Mouse (Mus musculus): ENCODE data around the gene Agap3. TPM values are rescaled to one million over a fixed set of nuclear protein-coding genes. Genes with fewer than 3 reads are reported as not detected.

The Agap3 gene
- polyA plus RNA-seq, 1 experiment from 2014 or later: 45.1 TPM

GRCm38 (mm10) chr5:24530042-24530689, 78.2 kb downstream of the Agap3 start:
- Histone ChIP-seq H3K4me2 (ENCODE audit: low read depth, low read length) (no peak overlapping the region), H3K4me1 (ENCODE audit: control insufficient read depth, insufficient read depth, low read length) (peaks cover 9% of the 10 kb centered on the region), H3K4me3 (ENCODE audit: low read depth, low read length) (no peak overlapping the region), H3K9ac (replicated peaks; ENCODE audit: low read length) (no peak overlapping the region), H3K9me3 (replicated peaks; ENCODE audit: control insufficient read depth, low read length) (no peaks in the 10 kb centered on the region), H3K27me3 (ENCODE audit: control insufficient read depth, insufficient read depth, low read length) (peaks cover 42% of the 10 kb centered on the region), H3K27ac (replicated peaks; ENCODE audit: low read depth, low read length) (no peak overlapping the region), H3K36me3 (replicated peaks; ENCODE audit: control insufficient read depth, insufficient read depth, low read depth, low read length) (no peaks in the 10 kb centered on the region)
- peak; percentile 58; the same call in 1 of the 2 replicates for ATAC-seq (replicated peaks; ENCODE audit: insufficient number of reproducible peaks, low FRiP score, low TSS enrichment, low read depth)
- WGBS: 22% methylated on average over 24 of the region's 24 CpGs
- DNase-seq (ENCODE audit: low spot score): peak; percentile 92

GRCm38 (mm10) chr5:24533391-24533790, 81.4 kb downstream of the Agap3 start:
- ATAC-seq (replicated peaks; ENCODE audit: insufficient number of reproducible peaks, low FRiP score, low TSS enrichment, low read depth) (no peak), DNase-seq (ENCODE audit: low spot score) (no peak)
- Histone ChIP-seq H3K4me2 (ENCODE audit: low read depth, low read length) (no peak overlapping the region), H3K9ac (replicated peaks; ENCODE audit: low read length) (no peak overlapping the region; the same call in 1 of the 2 replicates), H3K36me3 (replicated peaks; ENCODE audit: control insufficient read depth, insufficient read depth, low read depth, low read length) (no peaks in the 10 kb centered on the region), H3K9me3 (replicated peaks; ENCODE audit: control insufficient read depth, low read length) (no peaks in the 10 kb centered on the region), H3K4me3 (ENCODE audit: low read depth, low read length) (no peak overlapping the region), H3K4me1 (ENCODE audit: control insufficient read depth, insufficient read depth, low read length) (no peaks in the 10 kb centered on the region), H3K27me3 (ENCODE audit: control insufficient read depth, insufficient read depth, low read length) (peaks cover 12% of the 10 kb centered on the region), H3K27ac (replicated peaks; ENCODE audit: low read depth, low read length) (no peak overlapping the region)
- 44% methylated on average over 11 of the region's 11 CpGs for WGBS

- 55% methylated on average over 5 of the region's 5 CpGs for WGBS
- Histone ChIP-seq H3K9me3 (replicated peaks; ENCODE audit: control insufficient read depth, low read length) (no peaks in the 10 kb centered on the region), H3K36me3 (replicated peaks; ENCODE audit: control insufficient read depth, insufficient read depth, low read depth, low read length) (no peaks in the 10 kb centered on the region), H3K4me1 (ENCODE audit: control insufficient read depth, insufficient read depth, low read length) (no peaks in the 10 kb centered on the region), H3K4me3 (ENCODE audit: low read depth, low read length) (no peak overlapping the region), H3K27me3 (ENCODE audit: control insufficient read depth, insufficient read depth, low read length) (peaks cover 4% of the 10 kb centered on the region), H3K27ac (replicated peaks; ENCODE audit: low read depth, low read length) (no peak overlapping the region), H3K9ac (replicated peaks; ENCODE audit: low read length) (no peak overlapping the region), H3K4me2 (ENCODE audit: low read depth, low read length) (no peak overlapping the region)
- DNase-seq (ENCODE audit: low spot score) (no peak), ATAC-seq (replicated peaks; ENCODE audit: insufficient number of reproducible peaks, low FRiP score, low TSS enrichment, low read depth) (no peak)
These were observed 82.3 kb downstream of the Agap3 start for GRCm38 (mm10) chr5:24534292-24534691.

GRCm38 (mm10) chr5:24535731-24536130, 83.8 kb downstream of the Agap3 start:
- Histone ChIP-seq H3K27me3 (ENCODE audit: control insufficient read depth, insufficient read depth, low read length) (no peaks in the 10 kb centered on the region), H3K27ac (replicated peaks; ENCODE audit: low read depth, low read length) (no peak overlapping the region), H3K4me1 (ENCODE audit: control insufficient read depth, insufficient read depth, low read length) (peaks cover 3% of the 10 kb centered on the region; the same call in 1 of the 2 replicates), H3K4me3 (ENCODE audit: low read depth, low read length) (no peak overlapping the region), H3K36me3 (replicated peaks; ENCODE audit: control insufficient read depth, insufficient read depth, low read depth, low read length) (no peaks in the 10 kb centered on the region), H3K9ac (replicated peaks; ENCODE audit: low read length) (no peak overlapping the region), H3K4me2 (ENCODE audit: low read depth, low read length) (no peak overlapping the region), H3K9me3 (replicated peaks; ENCODE audit: control insufficient read depth, low read length) (no peaks in the 10 kb centered on the region)
- no peak for DNase-seq (ENCODE audit: low spot score)
- no peak for ATAC-seq (replicated peaks; ENCODE audit: insufficient number of reproducible peaks, low FRiP score, low TSS enrichment, low read depth)
- 82% methylated on average over 3 of the region's 3 CpGs for WGBS

GRCm38 (mm10) chr5:24536511-24536910, 84.5 kb downstream of the Agap3 start:
- H3K36me3 ChIP-seq (replicated peaks; ENCODE audit: control insufficient read depth, insufficient read depth, low read depth, low read length): no peaks in the 10 kb centered on the region
- ATAC-seq (replicated peaks; ENCODE audit: insufficient number of reproducible peaks, low FRiP score, low TSS enrichment, low read depth) (no peak), DNase-seq (ENCODE audit: low spot score) (no peak)
- no peak overlapping the region for H3K9ac ChIP-seq (replicated peaks; ENCODE audit: low read length)
- H3K4me2 ChIP-seq (ENCODE audit: low read depth, low read length): no peak overlapping the region
- no peak overlapping the region for H3K4me3 ChIP-seq (ENCODE audit: low read depth, low read length)
- no peaks in the 10 kb centered on the region for H3K9me3 ChIP-seq (replicated peaks; ENCODE audit: control insufficient read depth, low read length)
- H3K4me1 ChIP-seq (ENCODE audit: control insufficient read depth, insufficient read depth, low read length): peaks cover 3% of the 10 kb centered on the region; the same call in 1 of the 2 replicates
- H3K27me3 ChIP-seq (ENCODE audit: control insufficient read depth, insufficient read depth, low read length): no peaks in the 10 kb centered on the region
- WGBS: 79% methylated on average over 5 of the region's 5 CpGs
- H3K27ac ChIP-seq (replicated peaks; ENCODE audit: low read depth, low read length): no peak overlapping the region

- Histone ChIP-seq H3K36me3 (replicated peaks; ENCODE audit: control insufficient read depth, insufficient read depth, low read depth, low read length) (no peaks in the 10 kb centered on the region), H3K9ac (replicated peaks; ENCODE audit: low read length) (0 out of 2 replicates have a peak overlapping the region, but pooled peaks have one; percentile 2), H3K4me2 (ENCODE audit: low read depth, low read length) (no peak overlapping the region), H3K9me3 (replicated peaks; ENCODE audit: control insufficient read depth, low read length) (no peaks in the 10 kb centered on the region), H3K27me3 (ENCODE audit: control insufficient read depth, insufficient read depth, low read length) (no peaks in the 10 kb centered on the region), H3K4me1 (ENCODE audit: control insufficient read depth, insufficient read depth, low read length) (peaks cover 3% of the 10 kb centered on the region; the same call in 1 of the 2 replicates), H3K4me3 (ENCODE audit: low read depth, low read length) (no peak overlapping the region), H3K27ac (replicated peaks; ENCODE audit: low read depth, low read length) (no peak overlapping the region)
- 67% methylated on average over 16 of the region's 16 CpGs for WGBS
- DNase-seq (ENCODE audit: low spot score): no peak
- no peak for ATAC-seq (replicated peaks; ENCODE audit: insufficient number of reproducible peaks, low FRiP score, low TSS enrichment, low read depth)
These were observed 85.6 kb downstream of the Agap3 start for GRCm38 (mm10) chr5:24537618-24538017.

- Histone ChIP-seq H3K4me2 (ENCODE audit: low read depth, low read length) (no peak overlapping the region), H3K4me3 (ENCODE audit: low read depth, low read length) (no peak overlapping the region), H3K36me3 (replicated peaks; ENCODE audit: control insufficient read depth, insufficient read depth, low read depth, low read length) (no peaks in the 10 kb centered on the region), H3K4me1 (ENCODE audit: control insufficient read depth, insufficient read depth, low read length) (peaks cover 3% of the 10 kb centered on the region; the same call in 1 of the 2 replicates), H3K27me3 (ENCODE audit: control insufficient read depth, insufficient read depth, low read length) (no peaks in the 10 kb centered on the region), H3K9ac (replicated peaks; ENCODE audit: low read length) (no peak overlapping the region), H3K9me3 (replicated peaks; ENCODE audit: control insufficient read depth, low read length) (no peaks in the 10 kb centered on the region), H3K27ac (replicated peaks; ENCODE audit: low read depth, low read length) (no peak overlapping the region)
- DNase-seq (ENCODE audit: low spot score) (no peak), ATAC-seq (replicated peaks; ENCODE audit: insufficient number of reproducible peaks, low FRiP score, low TSS enrichment, low read depth) (no peak)
- WGBS: 80% methylated on average over 22 of the region's 22 CpGs
These were observed 87.8 kb downstream of the Agap3 start for GRCm38 (mm10) chr5:24539571-24540296.
